Mouse (Mus musculus): ENCODE results near the gene Tbc1d20.

GRCm38 (mm10) chr2:152281407-152281806 is 12.2 kb upstream of the Tbc1d20 start:
- TF ChIP-seq CTCF (IDR thresholded peaks at IDR 0.05; ENCODE audit: low read depth, low read length) (no peak), POLR2A (IDR thresholded peaks at IDR 0.05; ENCODE audit: insufficient read depth, low read length) (no peak), EP300 (IDR thresholded peaks at IDR 0.05; ENCODE audit: insufficient read depth, low read depth, low read length) (no peak)

Data from ES-Bruce4 (cell line).